Mouse (Mus musculus) intestine, embryonic 15.5 days (tissue): ENCODE measurements around the gene Mum1. TPM values are rescaled to one million over a fixed set of nuclear protein-coding genes. Genes with fewer than 3 reads are reported as not detected.
"Not testable (repeated sequence)": the region's sequence is repeated elsewhere in the genome, so short reads cannot be mapped to it uniquely, and the experiment has no call there.

Experiments
- ATAC-seq: fragments of 200-750 bp; cut with Nextera tagmentation; 2 replicates; pipeline ENCODE4 v1.8.0; 2017; ENCODE audit warnings: moderate TSS enrichment, moderate library complexity
- H3K27ac ChIP-seq: fragments of 300-500 bp; sonication (generic); 2 replicates; pipeline ENCODE4 v1.5.1; 2015; ENCODE audit warnings: mild to moderate bottlenecking, inconsistent platforms
- H3K27me3 ChIP-seq: fragments of 300-500 bp; sonication (generic); replicated peaks from 2 replicates; pipeline ENCODE4 v1.6.1; 2015; ENCODE audit warnings: inconsistent platforms
- H3K36me3 ChIP-seq: fragments of 300-500 bp; sonication (generic); 2 replicates; pipeline ENCODE4 v1.6.1; 2015; ENCODE audit warnings: inconsistent platforms
- H3K4me1 ChIP-seq: fragments of 300-500 bp; sonication (generic); replicated peaks from 2 replicates; pipeline ENCODE4 v1.6.1; 2015; ENCODE audit warnings: inconsistent platforms
- H3K4me2 ChIP-seq: fragments of 300-500 bp; sonication (generic); replicated peaks from 2 replicates; pipeline ENCODE4 v1.6.1; 2015; ENCODE audit warnings: mild to moderate bottlenecking, inconsistent platforms
- H3K4me3 ChIP-seq: fragments of 300-500 bp; sonication (generic); replicated peaks from 2 replicates; pipeline ENCODE4 v1.5.1; 2015; ENCODE audit warnings: inconsistent platforms
- H3K9ac ChIP-seq: fragments of 300-500 bp; sonication (generic); 2 replicates; pipeline ENCODE4 v1.6.1; 2015; ENCODE audit warnings: inconsistent platforms
- H3K9me3 ChIP-seq: fragments of 300-500 bp; sonication (generic); 2 replicates; pipeline ENCODE4 v1.6.1; 2016; ENCODE audit warnings: inconsistent platforms
- WGBS: fragments of 180-500 bp; shearing (Covaris S2); methylation state at CpG from one replicate; pipeline ENCODE4 v1.1.7; 2015; 5-methylcytosine and 5-hydroxymethylcytosine counted together
- polyA plus RNA-seq: library from polyadenylated mRNA; unstranded; fragments of >200 nt; fragmentation: Nextera tagmentation; extraction: Ambion mirVana; gene quantifications from 2 replicates; pipeline ENCODE4 v1.2.1, GENCODE M21; 2015

Mum1 gene
- polyA plus RNA-seq, 1 experiment from 2014 or later = 55.2 TPM

DNA sequence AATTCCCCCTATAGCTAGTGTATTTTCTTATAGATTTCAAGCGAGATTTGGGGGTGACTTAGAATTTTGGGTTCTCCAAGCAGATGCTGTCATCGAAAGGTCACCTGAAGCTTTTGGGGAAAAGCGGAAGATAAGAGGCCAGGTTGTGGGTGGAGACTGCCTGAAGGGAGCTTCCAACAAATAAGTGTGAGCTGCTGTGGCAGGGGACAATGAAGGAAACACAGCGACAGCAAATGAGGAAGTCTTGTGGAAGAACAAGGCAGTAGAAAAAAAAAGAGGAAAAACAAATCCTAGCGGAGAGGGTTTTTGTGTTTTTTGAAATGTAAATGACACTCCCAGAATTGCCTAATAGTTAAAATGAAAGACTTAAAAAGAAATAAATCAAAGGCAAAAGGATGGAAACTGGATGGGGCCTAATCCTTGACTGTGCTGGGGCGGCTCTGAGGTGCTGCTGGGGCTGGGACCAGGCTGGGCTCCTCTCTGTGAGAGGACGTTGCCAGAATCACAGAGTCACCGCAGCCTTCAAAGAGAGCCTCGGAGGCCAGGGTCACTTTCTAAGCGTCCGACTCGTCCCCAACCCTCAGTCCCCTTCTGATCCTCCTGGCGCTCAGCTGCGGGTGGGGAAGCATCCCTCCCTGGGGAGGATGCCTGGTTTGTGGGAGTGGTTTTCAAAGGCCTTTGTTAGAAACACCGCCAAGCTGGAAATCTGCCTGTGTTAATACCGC is 11.0 kb upstream of the Mum1 start:
- no peak overlapping the region for H3K9ac ChIP-seq
- 35% methylated on average over 16 of the region's 16 CpGs for WGBS
- no peak overlapping the region for H3K27ac ChIP-seq
- H3K36me3 ChIP-seq = no peaks in the 10 kb centered on the region
- no peaks in the 10 kb centered on the region for H3K4me1 ChIP-seq
- no peak overlapping the region for H3K4me2 ChIP-seq
- no peaks in the 10 kb centered on the region for H3K27me3 ChIP-seq
- H3K4me3 ChIP-seq = no peak overlapping the region
- no peak for ATAC-seq
- H3K9me3 ChIP-seq = no peaks in the 10 kb centered on the region

DNA sequence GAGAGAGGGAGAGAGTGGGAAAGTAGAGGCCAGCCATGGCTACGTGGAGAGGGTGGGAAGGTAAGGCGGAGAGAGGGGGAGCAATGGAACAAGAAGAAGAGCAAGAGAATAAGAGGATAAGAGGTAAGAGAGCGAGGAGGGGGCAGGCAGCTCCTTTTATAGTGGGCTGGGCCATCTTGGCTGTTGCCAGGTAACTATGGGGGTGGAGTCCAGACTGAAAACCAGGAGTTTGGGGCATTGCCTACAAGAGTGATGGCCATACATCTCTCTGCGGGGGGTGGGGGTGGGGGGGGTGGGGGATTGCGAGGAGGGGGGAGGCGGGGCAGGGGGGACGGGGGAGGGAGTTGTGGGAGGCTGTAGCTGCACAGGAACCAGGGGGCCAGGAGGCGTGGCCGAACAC is 5.6 kb upstream of the Mum1 start:
- WGBS = 40% methylated on average over 7 of the region's 9 CpGs
- Histone ChIP-seq H3K9me3 (no peaks in the 10 kb centered on the region), H3K27me3 (no peaks in the 10 kb centered on the region), H3K36me3 (no peaks in the 10 kb centered on the region), H3K27ac (no peak overlapping the region), H3K4me2 (no peak overlapping the region), H3K9ac (no peak overlapping the region), H3K4me3 (no peak overlapping the region), H3K4me1 (peaks cover 4% of the 10 kb centered on the region; the same call in 1 of the 2 replicates)
- ATAC-seq = no peak

DNA sequence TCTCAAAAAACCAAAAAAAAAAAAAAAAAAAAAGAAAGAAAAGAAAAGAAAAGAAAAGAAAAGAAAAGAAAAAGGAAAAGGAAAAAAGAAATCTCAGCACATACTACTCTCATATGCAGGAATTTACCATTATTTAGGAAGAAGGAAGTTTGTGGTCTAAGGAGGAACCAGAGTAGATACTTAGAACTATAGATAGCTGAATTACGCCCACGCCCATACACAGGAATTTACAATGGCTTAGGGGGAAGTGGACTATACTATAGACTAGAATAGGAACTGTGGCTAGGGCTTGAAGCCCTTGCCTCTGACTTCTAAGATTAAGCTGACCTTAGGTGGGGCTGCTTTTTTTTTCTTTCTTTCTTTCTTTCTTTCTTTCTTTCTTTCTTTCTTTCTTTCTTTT is 3.1 kb upstream of the Mum1 start:
- ATAC-seq, H3K9me3 ChIP-seq, H3K36me3 ChIP-seq, H3K4me3 ChIP-seq, H3K9ac ChIP-seq, H3K27me3 ChIP-seq, H3K27ac ChIP-seq, H3K4me2 ChIP-seq: not testable (repeated sequence)
- peaks cover 18% of the 10 kb centered on the region for H3K4me1 ChIP-seq
- 80% methylated on average over 2 of the region's 2 CpGs for WGBS

DNA sequence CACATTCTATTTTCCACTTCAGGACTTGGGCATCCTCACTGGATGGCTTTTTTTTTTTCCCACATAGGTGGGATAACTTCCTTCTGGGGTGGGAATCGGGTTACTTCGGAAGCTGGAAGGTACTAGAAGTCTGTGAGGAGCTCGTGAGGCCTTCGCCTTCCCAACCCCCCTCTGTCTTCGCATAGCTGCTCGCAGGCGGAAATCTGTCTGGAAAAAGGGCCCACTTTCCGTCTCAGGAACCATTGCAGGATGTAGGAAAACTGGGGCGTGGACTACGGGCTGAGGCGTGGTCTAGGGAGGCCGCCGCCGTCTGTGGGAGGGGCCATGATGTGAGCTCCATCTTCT is 191 bp upstream of the Mum1 start:
- peaks cover 12% of the 10 kb centered on the region for H3K36me3 ChIP-seq
- no peaks in the 10 kb centered on the region for H3K9me3 ChIP-seq
- no peaks in the 10 kb centered on the region for H3K27me3 ChIP-seq
- H3K4me1 ChIP-seq = peaks cover 24% of the 10 kb centered on the region
- peak overlapping the region; percentile 59 for H3K4me2 ChIP-seq
- WGBS = 0% methylated on average over 14 of the region's 14 CpGs
- ATAC-seq = no peak
- peak overlapping the region; percentile 82 for H3K27ac ChIP-seq
- peak overlapping the region; percentile 88; the same call in 1 of the 2 replicates for H3K4me3 ChIP-seq
- H3K9ac ChIP-seq = peak overlapping the region; percentile 34; the same call in 1 of the 2 replicates

DNA sequence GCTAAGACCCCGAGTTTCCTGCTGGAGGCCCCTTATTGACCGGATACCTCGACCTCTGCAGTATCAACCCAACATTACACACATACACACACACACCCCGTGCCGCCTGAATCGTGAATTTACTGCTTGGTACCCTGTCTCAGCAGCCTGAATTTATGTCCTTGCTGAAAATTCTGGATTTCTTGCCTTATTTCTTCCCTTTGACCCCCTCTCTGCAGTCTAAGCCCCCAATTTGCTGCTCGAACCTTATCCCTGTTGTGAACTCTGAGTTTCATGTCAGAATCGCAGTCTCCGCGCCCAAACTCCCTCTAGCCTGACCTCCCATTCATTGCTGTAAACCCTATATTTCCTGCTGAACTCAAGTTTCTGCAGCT is 919 bp downstream of the Mum1 start:
- no peak for ATAC-seq
- peaks cover 16% of the 10 kb centered on the region for H3K36me3 ChIP-seq
- no peaks in the 10 kb centered on the region for H3K27me3 ChIP-seq
- H3K9me3 ChIP-seq = no peaks in the 10 kb centered on the region
- H3K4me3 ChIP-seq = peak overlapping the region; percentile 88
- H3K27ac ChIP-seq = peak overlapping the region; percentile 92
- H3K4me1 ChIP-seq = peaks cover 23% of the 10 kb centered on the region
- peak overlapping the region; percentile 84 for H3K4me2 ChIP-seq
- 3% methylated on average over 10 of the region's 10 CpGs for WGBS
- H3K9ac ChIP-seq = peak overlapping the region; percentile 94

DNA sequence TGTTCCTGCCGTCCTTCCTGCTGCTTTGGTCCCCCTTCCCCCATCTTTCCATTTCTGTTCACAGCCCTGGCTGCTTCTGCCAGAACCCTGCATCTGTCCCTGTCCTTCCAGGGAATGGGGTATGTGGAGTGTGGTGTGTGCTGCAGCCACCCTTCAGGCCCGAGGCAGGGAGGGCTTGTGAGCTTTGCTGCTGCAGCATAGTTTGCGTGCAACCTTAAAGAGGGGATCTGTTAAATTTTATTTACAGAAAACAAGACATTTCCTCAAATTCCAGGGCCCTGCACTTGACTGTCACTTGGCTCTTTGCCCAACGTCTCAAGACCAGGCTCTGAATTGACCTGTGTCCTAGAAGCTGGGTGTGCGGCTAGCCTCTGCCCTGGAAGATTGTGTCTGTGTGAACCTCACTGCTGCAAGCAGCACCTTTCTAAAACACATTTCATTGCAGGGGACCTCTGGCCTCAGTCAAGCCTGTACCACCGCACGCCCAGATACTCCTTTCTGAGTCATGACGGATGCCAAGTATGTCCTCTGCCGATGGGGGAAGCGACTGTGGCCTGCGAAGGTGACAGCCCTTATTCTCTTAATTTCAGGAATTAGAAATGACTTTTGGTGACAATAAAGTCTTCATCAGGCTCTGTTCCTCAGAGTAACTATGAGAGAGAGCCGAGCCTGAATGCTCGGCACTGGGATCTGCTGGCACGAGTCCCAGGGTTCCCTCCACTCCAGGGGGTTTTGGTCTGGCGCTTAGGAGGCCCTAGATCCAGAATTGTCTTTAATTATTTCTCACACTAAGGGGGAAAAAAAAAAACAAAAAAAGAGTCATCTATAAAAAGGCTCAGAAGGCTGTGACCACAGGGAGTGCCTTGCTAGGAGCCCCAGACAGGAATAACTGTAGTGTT is 1.9 kb downstream of the Mum1 start:
- Histone ChIP-seq H3K4me2 (peak overlapping the region; percentile 84), H3K4me1 (peaks cover 30% of the 10 kb centered on the region), H3K9ac (peak overlapping the region; percentile 94), H3K36me3 (peaks cover 26% of the 10 kb centered on the region), H3K27me3 (no peaks in the 10 kb centered on the region), H3K4me3 (peak overlapping the region; percentile 88), H3K9me3 (no peaks in the 10 kb centered on the region), H3K27ac (peak overlapping the region; percentile 92)
- WGBS = 50% methylated on average over 15 of the region's 15 CpGs
- no peak for ATAC-seq

DNA sequence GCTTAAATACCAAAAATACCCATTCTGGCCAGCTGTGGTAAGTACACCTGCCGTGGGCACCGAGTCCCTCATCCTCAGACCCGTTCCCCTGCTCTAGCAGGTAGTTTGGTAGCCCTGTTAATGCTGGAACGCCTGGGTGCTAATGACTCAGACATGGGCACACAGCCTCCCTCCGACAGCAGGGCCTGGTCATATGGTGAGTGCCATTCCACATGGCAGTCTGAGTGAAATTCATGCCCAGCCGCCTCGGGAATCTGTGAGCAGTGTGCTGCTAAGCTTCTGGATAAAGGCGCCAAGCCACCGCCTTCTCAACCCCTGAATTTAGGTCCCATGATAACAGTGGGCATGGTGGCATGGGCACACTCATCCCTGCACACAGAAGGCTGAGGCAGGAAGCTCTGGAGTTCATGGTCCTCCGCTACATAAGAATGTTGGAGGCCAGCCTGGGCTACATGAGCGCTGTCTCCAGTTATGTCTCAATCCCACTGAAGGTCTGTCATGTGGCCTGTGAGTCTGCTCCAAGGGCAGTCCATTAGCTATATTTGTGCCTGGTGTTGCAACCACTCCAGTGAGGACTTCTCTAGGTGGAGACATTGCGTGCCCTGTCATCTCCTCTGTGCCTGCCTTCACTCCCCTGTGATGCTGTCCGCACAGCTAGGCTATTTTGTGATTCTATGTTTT is 10.1 kb downstream of the Mum1 start:
- 96% methylated on average over 13 of the region's 13 CpGs for WGBS
- H3K9me3 ChIP-seq = no peaks in the 10 kb centered on the region
- no peaks in the 10 kb centered on the region for H3K27me3 ChIP-seq
- H3K27ac ChIP-seq = no peak overlapping the region
- H3K4me2 ChIP-seq = no peak overlapping the region
- peaks cover 10% of the 10 kb centered on the region for H3K4me1 ChIP-seq
- H3K36me3 ChIP-seq = peaks cover 78% of the 10 kb centered on the region
- H3K4me3 ChIP-seq = no peak overlapping the region
- ATAC-seq = no peak
- H3K9ac ChIP-seq = no peak overlapping the region

DNA sequence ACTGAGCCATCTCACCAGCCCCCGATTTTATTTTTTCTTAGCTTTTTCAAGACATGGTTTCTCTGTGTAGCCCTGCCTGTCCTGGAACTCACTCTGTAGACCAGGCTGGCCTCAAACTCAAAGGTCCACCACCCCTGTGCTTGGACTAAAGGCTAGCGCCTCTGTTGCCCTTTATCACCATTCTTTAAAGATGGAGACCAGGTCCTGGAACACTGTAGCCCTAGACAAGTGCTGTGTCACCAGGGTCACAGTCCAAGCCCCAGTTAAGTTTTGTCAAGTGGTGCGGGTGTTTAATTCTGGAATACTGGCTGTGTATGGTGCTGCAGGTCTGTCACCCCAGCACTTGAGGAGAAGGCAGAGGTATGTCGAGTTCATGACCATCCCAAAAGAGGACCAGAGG is 10.8 kb downstream of the Mum1 start:
- Histone ChIP-seq H3K27ac (no peak overlapping the region), H3K36me3 (peaks cover 81% of the 10 kb centered on the region), H3K27me3 (no peaks in the 10 kb centered on the region), H3K9ac (no peak overlapping the region), H3K4me3 (no peak overlapping the region), H3K4me2 (no peak overlapping the region), H3K9me3 (no peaks in the 10 kb centered on the region), H3K4me1 (peaks cover 13% of the 10 kb centered on the region)
- no peak for ATAC-seq
- WGBS = 91% methylated on average over 4 of the region's 4 CpGs

DNA sequence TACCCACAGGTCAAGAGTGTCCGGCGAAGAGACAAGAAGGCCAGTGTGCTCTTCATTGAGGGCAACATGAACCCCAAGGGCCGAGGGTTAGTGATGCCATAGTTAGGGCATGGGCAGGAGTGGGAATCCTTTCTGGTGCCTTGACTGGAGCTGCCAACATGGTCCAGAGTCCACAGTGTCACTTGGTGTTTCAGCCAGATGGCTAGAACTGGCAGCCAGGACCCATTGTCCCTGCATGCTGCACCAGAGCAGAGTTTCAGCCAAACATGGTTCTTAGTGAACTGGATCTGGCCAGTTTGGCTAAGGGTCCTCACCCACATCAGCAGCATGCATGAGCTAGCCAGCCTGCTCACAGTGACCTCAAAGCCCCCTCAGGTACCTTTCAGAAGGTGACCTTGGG is 12.1 kb downstream of the Mum1 start:
- H3K27ac ChIP-seq = no peak overlapping the region
- H3K4me2 ChIP-seq = no peak overlapping the region
- H3K9me3 ChIP-seq = no peaks in the 10 kb centered on the region
- peaks cover 5% of the 10 kb centered on the region; the same call in 1 of the 2 replicates for H3K4me1 ChIP-seq
- no peak overlapping the region for H3K4me3 ChIP-seq
- no peak overlapping the region for H3K9ac ChIP-seq
- peaks cover 79% of the 10 kb centered on the region for H3K36me3 ChIP-seq
- H3K27me3 ChIP-seq = no peaks in the 10 kb centered on the region
- ATAC-seq = no peak
- 92% methylated on average over 3 of the region's 3 CpGs for WGBS

DNA sequence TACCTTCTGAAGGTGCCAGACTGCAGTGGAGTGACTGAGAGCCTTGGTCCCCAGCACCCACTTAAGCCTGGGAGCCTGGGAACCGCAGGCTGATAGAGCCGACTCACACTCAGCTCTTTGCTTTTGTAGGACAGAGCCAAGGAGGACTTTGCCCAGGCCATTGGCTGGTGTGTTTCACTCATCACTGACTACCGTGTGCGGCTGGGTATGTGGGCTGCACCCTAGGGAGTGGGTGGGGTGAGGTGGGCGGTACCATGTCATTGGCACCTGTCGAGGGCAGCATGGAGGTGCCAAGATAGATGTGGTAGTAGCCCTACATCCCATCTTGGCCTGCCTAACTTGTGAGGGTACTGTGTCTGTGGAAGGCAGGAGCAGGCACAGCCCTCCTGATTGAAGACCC is 13.6 kb downstream of the Mum1 start:
- 0 out of 2 replicates have a peak, but pooled peaks cover 3% of the 10 kb centered on the region for H3K4me1 ChIP-seq
- WGBS = 82% methylated on average over 6 of the region's 6 CpGs
- H3K9ac ChIP-seq = no peak overlapping the region
- no peak overlapping the region for H3K27ac ChIP-seq
- ATAC-seq = no peak
- peaks cover 80% of the 10 kb centered on the region for H3K36me3 ChIP-seq
- no peaks in the 10 kb centered on the region for H3K27me3 ChIP-seq
- H3K4me2 ChIP-seq = no peak overlapping the region
- H3K9me3 ChIP-seq = no peaks in the 10 kb centered on the region
- H3K4me3 ChIP-seq = no peak overlapping the region

DNA sequence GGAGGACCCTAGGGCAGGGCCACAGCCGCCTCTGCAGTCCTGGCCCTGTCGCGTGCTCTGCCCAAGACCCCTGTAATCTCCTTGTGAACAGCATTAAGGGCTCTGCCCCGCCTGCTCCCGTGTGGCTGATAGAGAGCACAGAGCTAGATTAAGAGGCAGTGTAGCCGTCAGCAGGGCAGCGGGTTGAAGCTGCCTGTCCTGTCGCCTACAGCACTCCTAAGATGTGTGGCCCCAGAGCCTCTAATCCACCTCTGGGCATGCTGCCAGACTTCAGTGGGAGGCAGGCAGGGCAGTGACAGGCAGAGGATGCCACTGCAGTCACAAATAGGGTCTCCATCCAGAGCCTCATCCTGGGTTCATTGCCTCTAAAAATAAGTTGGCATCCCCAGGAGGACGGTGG is 15.9 kb downstream of the Mum1 start:
- Histone ChIP-seq H3K27me3 (no peaks in the 10 kb centered on the region), H3K9ac (no peak overlapping the region), H3K9me3 (no peaks in the 10 kb centered on the region), H3K36me3 (peaks cover 65% of the 10 kb centered on the region), H3K4me2 (no peak overlapping the region), H3K27ac (no peak overlapping the region), H3K4me3 (no peak overlapping the region), H3K4me1 (0 out of 2 replicates have a peak, but pooled peaks cover 3% of the 10 kb centered on the region)
- WGBS = 70% methylated on average over 9 of the region's 9 CpGs
- no peak for ATAC-seq

DNA sequence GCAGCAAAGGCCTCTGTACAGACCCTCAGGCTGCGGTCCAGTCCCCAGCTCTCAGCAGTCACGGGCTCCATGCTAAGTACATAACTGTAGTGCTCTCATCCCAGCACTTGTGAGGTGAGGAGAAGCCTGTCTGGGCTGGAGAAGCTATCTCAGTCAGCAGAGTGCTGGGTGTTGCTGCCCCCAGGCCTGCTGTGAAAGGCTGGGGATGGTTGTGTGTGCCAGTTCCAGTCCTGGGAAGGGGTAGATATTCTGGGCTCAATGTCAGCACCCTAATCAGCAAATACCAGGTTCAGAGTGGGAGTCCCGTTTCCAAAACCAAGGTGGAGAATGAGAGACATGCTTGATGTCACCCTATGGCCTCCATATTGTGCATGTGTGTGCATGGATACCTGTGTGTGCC is 16.4 kb downstream of the Mum1 start:
- H3K27me3 ChIP-seq = no peaks in the 10 kb centered on the region
- no peak for ATAC-seq
- no peak overlapping the region for H3K4me2 ChIP-seq
- no peak overlapping the region for H3K9ac ChIP-seq
- no peaks in the 10 kb centered on the region for H3K9me3 ChIP-seq
- H3K4me1 ChIP-seq = 0 out of 2 replicates have a peak, but pooled peaks cover 3% of the 10 kb centered on the region
- peaks cover 62% of the 10 kb centered on the region for H3K36me3 ChIP-seq
- no peak overlapping the region for H3K4me3 ChIP-seq
- WGBS = 92% methylated on average over 3 of the region's 3 CpGs
- H3K27ac ChIP-seq = no peak overlapping the region
